Mouse (Mus musculus): ENCODE data around the gene Hapln1.

The Hapln1 gene

GRCm38 (mm10) chr13:89600466-89600865 is 60.9 kb downstream of the Hapln1 start:
- no peak for DNase-seq (ENCODE audit: low spot score in 2 of 2)

- no peak for DNase-seq (ENCODE audit: low spot score in 2 of 2)
These were observed 63.7 kb downstream of the Hapln1 start for GRCm38 (mm10) chr13:89603336-89603735.

DNA sequence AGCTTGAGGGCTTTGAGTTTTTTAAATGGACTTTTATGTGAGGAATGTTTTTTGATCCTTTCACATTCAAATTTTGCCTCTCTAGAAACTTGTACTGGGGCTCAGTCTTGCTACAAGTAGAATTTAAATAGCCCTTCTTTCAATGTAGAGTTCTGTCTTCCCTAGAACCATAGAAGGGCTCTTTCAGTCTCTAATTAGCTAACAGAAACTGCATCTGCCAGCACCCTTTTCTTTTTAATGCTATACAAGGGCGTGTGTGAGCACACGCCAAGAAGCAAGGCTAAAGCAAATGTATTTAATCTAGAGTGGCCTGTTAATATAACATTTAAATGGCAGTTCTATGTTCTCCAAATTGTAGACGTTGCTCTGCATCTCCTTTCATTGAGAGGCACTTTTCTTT is 67.8 kb downstream of the Hapln1 start:
- no peak for DNase-seq (ENCODE audit: low spot score in 2 of 2)

DNA sequence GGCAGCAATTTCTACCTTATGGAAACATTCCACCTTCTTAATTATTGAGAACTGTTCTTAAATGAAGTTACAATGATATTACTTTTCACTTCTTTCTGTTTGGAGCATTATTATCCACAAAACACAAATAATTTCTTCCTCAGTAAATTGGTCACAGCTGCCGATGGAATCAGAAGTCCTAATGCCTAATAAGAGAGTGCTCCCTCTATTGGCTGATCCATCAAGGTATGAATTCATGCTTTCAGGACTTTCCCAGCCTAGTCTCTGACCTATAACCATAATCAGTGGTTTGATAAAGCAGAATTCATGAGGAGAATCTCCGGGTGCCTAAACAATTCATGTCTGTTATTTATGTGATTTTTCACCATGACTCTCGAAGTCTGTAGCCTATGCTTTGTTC is 79.5 kb downstream of the Hapln1 start:
- DNase-seq (ENCODE audit: low spot score in 2 of 2): no peak

GRCm38 (mm10) chr13:89634137-89634683 is 94.6 kb downstream of the Hapln1 start:
- no peak for DNase-seq (ENCODE audit: low spot score in 2 of 2)

DNA sequence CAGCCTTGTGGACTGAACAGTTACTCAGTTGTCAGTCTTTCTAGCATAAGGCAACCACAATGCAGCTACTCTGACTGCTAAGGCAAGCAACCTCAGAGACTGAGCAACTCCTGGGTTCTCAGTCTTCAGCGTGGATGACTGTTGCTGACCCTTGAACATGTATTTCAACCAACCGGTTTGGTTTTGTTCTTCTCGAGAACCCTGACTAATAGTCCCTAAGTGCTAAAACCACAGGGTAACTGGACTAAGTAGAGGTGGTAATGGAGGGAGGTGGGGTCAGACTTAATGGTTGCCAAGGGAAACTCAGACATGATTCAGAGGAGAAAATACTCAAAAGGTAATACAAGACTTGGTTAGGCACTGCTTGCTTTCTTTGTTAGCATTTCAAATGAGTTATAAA is 97.4 kb downstream of the Hapln1 start:
- DNase-seq (ENCODE audit: low spot score in 2 of 2): no peak

DNA sequence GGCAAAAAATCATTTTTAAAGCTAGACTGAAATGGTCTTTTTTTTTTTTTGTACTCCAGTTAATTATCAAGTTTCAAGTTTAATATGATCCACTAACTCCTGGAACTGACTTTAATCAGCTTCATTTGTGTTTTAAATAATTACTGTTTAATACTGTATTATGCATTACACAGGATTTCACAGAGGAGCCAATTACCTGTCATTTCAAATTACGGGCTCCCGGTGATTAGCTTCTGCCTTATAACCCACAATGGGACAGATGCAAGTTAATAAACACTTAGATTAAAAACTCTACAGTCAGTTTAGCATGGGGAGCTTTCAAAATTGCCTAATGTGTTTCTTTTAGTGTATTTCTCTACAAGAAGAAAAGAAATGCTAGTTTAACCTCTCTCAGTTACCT is 106.0 kb downstream of the Hapln1 start:
- no peak for DNase-seq (ENCODE audit: low spot score in 2 of 2)

GRCm38 (mm10) chr13:89652773-89653172 is 113.2 kb downstream of the Hapln1 start:
- no peak for DNase-seq (ENCODE audit: low spot score in 2 of 2)

DNA sequence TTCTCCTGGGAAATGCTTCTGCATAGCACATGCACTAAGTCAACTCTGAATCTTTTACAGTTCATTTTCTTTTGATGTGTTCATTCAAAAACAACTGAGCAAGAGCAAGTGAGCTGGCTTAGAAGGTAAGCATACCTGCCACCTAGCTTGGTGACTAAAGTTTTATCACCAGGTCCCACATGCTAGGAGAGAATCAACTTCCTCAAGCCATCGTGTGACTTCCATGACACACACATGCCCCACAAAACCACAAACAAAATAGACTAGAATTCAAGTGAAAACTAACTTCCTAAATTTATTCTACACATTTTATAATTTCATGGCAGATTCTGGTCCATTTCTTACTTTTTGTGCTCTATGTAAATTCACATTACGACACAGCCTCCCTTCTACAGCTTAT is 113.7 kb downstream of the Hapln1 start:
- DNase-seq (ENCODE audit: low spot score in 2 of 2): no peak

DNA sequence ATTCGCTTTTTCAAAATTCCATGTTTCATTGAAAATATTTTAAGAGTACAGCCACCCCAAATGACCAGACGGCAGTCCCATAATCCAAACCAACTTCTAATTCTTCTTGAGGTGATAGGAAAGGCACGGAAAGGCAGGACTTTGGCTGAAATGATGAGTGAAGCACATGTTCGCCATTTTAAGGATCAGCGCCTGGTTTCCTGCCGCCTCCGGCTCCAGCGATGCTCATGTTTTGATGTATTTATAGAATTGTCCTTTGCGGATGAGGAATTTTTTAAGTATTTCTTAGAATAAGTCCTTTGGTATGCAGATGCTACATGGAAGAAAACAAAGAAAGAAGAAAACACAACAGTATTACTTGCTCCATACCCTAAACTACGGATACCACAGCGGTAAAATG is 117.5 kb downstream of the Hapln1 start:
- no peak for DNase-seq (ENCODE audit: low spot score in 2 of 2)
